Mouse (Mus musculus): ENCODE data around the gene Cdkn2a.

DNA sequence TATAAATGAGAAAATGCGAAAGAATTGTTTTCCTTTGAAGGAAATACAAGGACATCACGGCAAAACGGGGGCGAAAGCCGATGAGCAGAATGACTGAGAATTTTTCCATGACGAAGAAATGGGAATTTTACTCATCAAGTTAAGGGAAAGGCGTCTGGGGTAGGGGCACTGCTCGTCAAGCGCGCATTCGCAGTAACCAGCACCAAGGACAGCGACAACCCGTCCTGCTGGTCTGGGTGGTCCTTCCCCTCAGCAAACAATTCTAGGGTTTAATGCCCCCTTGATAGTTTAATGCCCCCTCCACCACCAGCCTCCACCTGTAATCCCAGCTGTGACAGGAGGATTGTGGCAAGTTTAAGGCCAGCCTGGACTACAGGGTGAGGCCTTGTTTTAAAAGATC lies 19.0 kb upstream of the Cdkn2a start:
- TF ChIP-seq POLR2A (IDR thresholded peaks at IDR 0.05; ENCODE audit: borderline replicate concordance, low read depth, low read length) = no peak
- no peak for TF ChIP-seq CTCF (IDR thresholded peaks at IDR 0.05; ENCODE audit: low read depth, low read length)

All from bone marrow macrophage, adult 2 months (primary cell).